Mouse (Mus musculus) ES-E14 (cell line): Measurements from ENCODE around the gene Hdac5.

Experiments used
- HCFC1 ChIP-seq: IDR thresholded peaks from 2 replicates; pipeline ENCODE4 v1.6.1; 2012; ENCODE audit warnings: low read length, inconsistent platforms, borderline replicate concordance; ENCODE audit not compliant: insufficient read depth
- ZC3H11A ChIP-seq: IDR thresholded peaks from 2 replicates; pipeline ENCODE4 v1.6.1; 2012; ENCODE audit warnings: low read depth, mild to moderate bottlenecking, inconsistent platforms, low read length, borderline replicate concordance

DNA sequence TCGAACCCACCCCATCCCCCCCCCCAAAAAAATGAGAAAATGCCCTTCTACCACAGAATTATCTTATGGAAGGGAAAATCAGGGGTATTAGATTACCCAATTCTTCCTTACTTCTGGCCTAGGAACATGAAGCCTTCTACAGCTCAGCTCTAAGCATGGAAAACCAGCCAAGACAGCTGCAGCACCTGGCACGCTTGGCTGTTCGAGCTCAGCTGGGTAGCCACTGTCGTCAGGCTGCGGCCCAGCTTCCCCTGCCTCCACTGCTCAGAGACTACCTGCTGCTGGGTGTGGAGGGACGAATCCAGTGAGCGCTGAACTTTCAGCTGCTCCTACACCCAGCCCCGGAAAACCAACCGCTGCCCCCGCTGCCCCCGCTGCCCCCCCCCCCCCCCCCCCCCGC, 47.8 kb upstream of the Hdac5 start:
- TF ChIP-seq HCFC1: no peak
- no peak for TF ChIP-seq ZC3H11A
